Mouse (Mus musculus): ENCODE data around the gene Ppcdc. TPM values are rescaled to one million over a fixed set of nuclear protein-coding genes. Genes with fewer than 3 reads are reported as not detected.

The Ppcdc gene
- polyA plus RNA-seq, 1 experiment from 2014 or later = 11.3 TPM

- Histone ChIP-seq H3K27me3 (no peaks in the 10 kb centered on the region), H3K4me1 (replicated peaks) (peaks cover 13% of the 10 kb centered on the region), H3K4me2 (no peak overlapping the region), H3K36me3 (no peaks in the 10 kb centered on the region), H3K27ac (no peak overlapping the region), H3K4me3 (replicated peaks) (no peak overlapping the region), H3K9ac (no peak overlapping the region), H3K9me3 (replicated peaks) (no peaks in the 10 kb centered on the region)
- no peak for DNase-seq
- ATAC-seq (ENCODE audit: low read depth) = no peak
- 25% methylated on average over 3 of the region's 3 CpGs for WGBS (ENCODE audit: insufficient replicate concordance)
These were observed 96.2 kb downstream of the Ppcdc start for GRCm38 (mm10) chr9:57343752-57344151.

GRCm38 (mm10) chr9:57342906-57343474 lies 96.9 kb downstream of the Ppcdc start:
- Histone ChIP-seq H3K27ac (no peak overlapping the region), H3K9ac (no peak overlapping the region), H3K9me3 (replicated peaks) (no peaks in the 10 kb centered on the region), H3K4me2 (no peak overlapping the region), H3K4me3 (replicated peaks) (no peak overlapping the region), H3K4me1 (replicated peaks) (peaks cover 13% of the 10 kb centered on the region), H3K36me3 (no peaks in the 10 kb centered on the region), H3K27me3 (no peaks in the 10 kb centered on the region)
- DNase-seq (no peak), ATAC-seq (ENCODE audit: low read depth) (no peak)
- WGBS (ENCODE audit: insufficient replicate concordance) = 57% methylated on average over 6 of the region's 6 CpGs

- WGBS (ENCODE audit: insufficient replicate concordance) = 56% methylated on average over 3 of the region's 3 CpGs
- no peaks in the 10 kb centered on the region for H3K36me3 ChIP-seq
These were observed 97.7 kb downstream of the Ppcdc start for GRCm38 (mm10) chr9:57342186-57342585.

GRCm38 (mm10) chr9:57340361-57340760 lies 99.6 kb downstream of the Ppcdc start:
- no peaks in the 10 kb centered on the region for H3K36me3 ChIP-seq
- DNase-seq = no peak
- H3K4me1 ChIP-seq (replicated peaks) = 0 out of 2 replicates have a peak, but pooled peaks cover 7% of the 10 kb centered on the region
- H3K27me3 ChIP-seq = no peaks in the 10 kb centered on the region
- no peak for ATAC-seq (ENCODE audit: low read depth)
- 73% methylated on average over 5 of the region's 5 CpGs for WGBS (ENCODE audit: insufficient replicate concordance)
- no peaks in the 10 kb centered on the region; the same call in 1 of the 2 replicates for H3K9me3 ChIP-seq (replicated peaks)
- no peak overlapping the region for H3K27ac ChIP-seq
- H3K4me2 ChIP-seq = no peak overlapping the region
- H3K4me3 ChIP-seq (replicated peaks) = no peak overlapping the region
- no peak overlapping the region for H3K9ac ChIP-seq

More at GRCm38 (mm10) chr9:57342186-57342585, 97.7 kb downstream of the Ppcdc start:
- DNase-seq (no peak), ATAC-seq (ENCODE audit: low read depth) (no peak)
- peaks cover 13% of the 10 kb centered on the region for H3K4me1 ChIP-seq (replicated peaks)
- no peak overlapping the region for H3K27ac ChIP-seq
- no peak overlapping the region for H3K4me3 ChIP-seq (replicated peaks)
- no peak overlapping the region for H3K4me2 ChIP-seq
- H3K27me3 ChIP-seq = no peaks in the 10 kb centered on the region
- no peak overlapping the region for H3K9ac ChIP-seq
- no peaks in the 10 kb centered on the region for H3K9me3 ChIP-seq (replicated peaks)

- Histone ChIP-seq H3K4me2 (no peak overlapping the region), H3K36me3 (no peaks in the 10 kb centered on the region), H3K27me3 (no peaks in the 10 kb centered on the region), H3K4me1 (replicated peaks) (0 out of 2 replicates have a peak, but pooled peaks cover 7% of the 10 kb centered on the region), H3K27ac (no peak overlapping the region), H3K9me3 (replicated peaks) (no peaks in the 10 kb centered on the region; the same call in 1 of the 2 replicates), H3K4me3 (replicated peaks) (no peak overlapping the region), H3K9ac (no peak overlapping the region)
- ATAC-seq (ENCODE audit: low read depth) (no peak), DNase-seq (no peak)
- WGBS (ENCODE audit: insufficient replicate concordance) = 18% methylated on average over 5 of the region's 5 CpGs
These were observed 100.2 kb downstream of the Ppcdc start for GRCm38 (mm10) chr9:57339577-57340210.

- Histone ChIP-seq H3K4me3 (replicated peaks) (no peak overlapping the region), H3K4me1 (replicated peaks) (0 out of 2 replicates have a peak, but pooled peaks cover 7% of the 10 kb centered on the region), H3K27ac (no peak overlapping the region), H3K4me2 (no peak overlapping the region), H3K36me3 (no peaks in the 10 kb centered on the region), H3K27me3 (no peaks in the 10 kb centered on the region), H3K9ac (no peak overlapping the region), H3K9me3 (replicated peaks) (no peaks in the 10 kb centered on the region; the same call in 1 of the 2 replicates)
- ATAC-seq (ENCODE audit: low read depth) (no peak), DNase-seq (no peak)
- WGBS (ENCODE audit: insufficient replicate concordance) = 72% methylated on average over 1 of the region's 1 CpGs
These were observed 101.2 kb downstream of the Ppcdc start for GRCm38 (mm10) chr9:57338706-57339105.

Other genes starting within 250 kb of the Ppcdc start
- gene Trcg1, start 203.6 kb downstream of the Ppcdc start, polyA plus RNA-seq (2015; fragmentation: Nextera tagmentation; extraction: Ambion mirVana) = not detected in 2 replicates
- 14.6 and 14.9 TPM in 2 replicates for gene 1700017B05Rik, start 177.5 kb downstream of the Ppcdc start, polyA plus RNA-seq (2015; fragmentation: Nextera tagmentation; extraction: Ambion mirVana)
- 7.2 and 8.2 TPM in 2 replicates for gene Scamp5, start 27.9 kb upstream of the Ppcdc start, polyA plus RNA-seq (2015; fragmentation: Nextera tagmentation; extraction: Ambion mirVana)
- gene Rpp25, start 63.9 kb upstream of the Ppcdc start, polyA plus RNA-seq (2015; fragmentation: Nextera tagmentation; extraction: Ambion mirVana) = 0.59 and 0.77 TPM in 2 replicates
- 412 and 430 TPM in 2 replicates for gene Cox5a, start 81.2 kb upstream of the Ppcdc start, polyA plus RNA-seq (2015; fragmentation: Nextera tagmentation; extraction: Ambion mirVana)
- gene Fam219b, start 97.4 kb upstream of the Ppcdc start, polyA plus RNA-seq (2015; fragmentation: Nextera tagmentation; extraction: Ambion mirVana) = 7.6 and 8.2 TPM in 2 replicates
- 12.3 and 13.2 TPM in 2 replicates for gene Mpi, start 112.6 kb upstream of the Ppcdc start, polyA plus RNA-seq (2015; fragmentation: Nextera tagmentation; extraction: Ambion mirVana)
- 26.9 and 27.6 TPM in 2 replicates for gene Scamp2, start 120.8 kb upstream of the Ppcdc start, polyA plus RNA-seq (2015; fragmentation: Nextera tagmentation; extraction: Ambion mirVana)
- 3.6 and 3.7 TPM in 2 replicates for gene Ulk3, start 149.3 kb upstream of the Ppcdc start, polyA plus RNA-seq (2015; fragmentation: Nextera tagmentation; extraction: Ambion mirVana)
- gene Cplx3, start 166.2 kb upstream of the Ppcdc start, polyA plus RNA-seq (2015; fragmentation: Nextera tagmentation; extraction: Ambion mirVana) = not detected in 2 replicates
- gene Lman1l, start 180.7 kb upstream of the Ppcdc start, polyA plus RNA-seq (2015; fragmentation: Nextera tagmentation; extraction: Ambion mirVana) = 0.06 TPM in 1 of 2 replicates, not detected in the other
- gene Csk, start 213.5 kb upstream of the Ppcdc start, polyA plus RNA-seq (2015; fragmentation: Nextera tagmentation; extraction: Ambion mirVana) = 20.7 and 21.7 TPM in 2 replicates
- 0.10 TPM in 1 of 2 replicates, not detected in the other for gene Cyp1a2, start 243.6 kb upstream of the Ppcdc start, polyA plus RNA-seq (2015; fragmentation: Nextera tagmentation; extraction: Ambion mirVana)
- gene Cyp1a1, start 247.8 kb upstream of the Ppcdc start, polyA plus RNA-seq (2015; fragmentation: Nextera tagmentation; extraction: Ambion mirVana) = 0.17 and 0.22 TPM in 2 replicates